Mouse (Mus musculus): ENCODE results near the gene Zmynd8. TPM values are rescaled to one million over a fixed set of nuclear protein-coding genes. Genes with fewer than 3 reads are reported as not detected.
A peak's percentile ranks its signal among the peaks of the same experiment; 100 is the strongest.

Gene Zmynd8
- polyA plus RNA-seq, 1 experiment from 2014 or later = 57.6 TPM

- 0 out of 2 replicates have a peak, but pooled peaks cover 4% of the 10 kb centered on the region for H3K9me3 ChIP-seq (ENCODE audit: control insufficient read depth, low read depth, low read length)
- no peak for ATAC-seq (ENCODE audit: insufficient number of reproducible peaks, insufficient read depth, low FRiP score, low read depth)
- H3K27ac ChIP-seq (ENCODE audit: low read length) = no peak overlapping the region
- no peaks in the 10 kb centered on the region for H3K27me3 ChIP-seq (ENCODE audit: control insufficient read depth, insufficient read depth, low read length)
- no peak overlapping the region for H3K4me2 ChIP-seq (replicated peaks; ENCODE audit: low read depth, low read length)
- no peaks in the 10 kb centered on the region for H3K4me1 ChIP-seq (ENCODE audit: control insufficient read depth, insufficient read depth, low read length)
- H3K4me3 ChIP-seq (ENCODE audit: low read depth, low read length) = no peak overlapping the region
- H3K36me3 ChIP-seq (ENCODE audit: control insufficient read depth, insufficient read depth, low read length) = no peaks in the 10 kb centered on the region
- 58% methylated on average over 3 of the region's 3 CpGs for WGBS
- no peak overlapping the region for H3K9ac ChIP-seq (replicated peaks; ENCODE audit: low read depth, low read length)
These were observed 26.3 kb upstream of the Zmynd8 start for GRCm38 (mm10) chr2:165925144-165925543.

GRCm38 (mm10) chr2:165924695-165925094 is 25.9 kb upstream of the Zmynd8 start:
- no peak for ATAC-seq (ENCODE audit: insufficient number of reproducible peaks, insufficient read depth, low FRiP score, low read depth)
- WGBS = 45% methylated on average over 2 of the region's 2 CpGs
- no peaks in the 10 kb centered on the region for H3K36me3 ChIP-seq (ENCODE audit: control insufficient read depth, insufficient read depth, low read length)
- no peak overlapping the region for H3K9ac ChIP-seq (replicated peaks; ENCODE audit: low read depth, low read length)
- H3K27me3 ChIP-seq (ENCODE audit: control insufficient read depth, insufficient read depth, low read length) = no peaks in the 10 kb centered on the region
- H3K4me1 ChIP-seq (ENCODE audit: control insufficient read depth, insufficient read depth, low read length) = no peaks in the 10 kb centered on the region
- H3K27ac ChIP-seq (ENCODE audit: low read length) = no peak overlapping the region
- no peak overlapping the region for H3K4me3 ChIP-seq (ENCODE audit: low read depth, low read length)
- H3K9me3 ChIP-seq (ENCODE audit: control insufficient read depth, low read depth, low read length) = 0 out of 2 replicates have a peak, but pooled peaks cover 4% of the 10 kb centered on the region
- no peak overlapping the region for H3K4me2 ChIP-seq (replicated peaks; ENCODE audit: low read depth, low read length)

GRCm38 (mm10) chr2:165923715-165924114 is 24.9 kb upstream of the Zmynd8 start:
- Histone ChIP-seq H3K27me3 (ENCODE audit: control insufficient read depth, insufficient read depth, low read length) (no peaks in the 10 kb centered on the region), H3K9ac (replicated peaks; ENCODE audit: low read depth, low read length) (no peak overlapping the region), H3K36me3 (ENCODE audit: control insufficient read depth, insufficient read depth, low read length) (no peaks in the 10 kb centered on the region), H3K9me3 (ENCODE audit: control insufficient read depth, low read depth, low read length) (0 out of 2 replicates have a peak, but pooled peaks cover 4% of the 10 kb centered on the region), H3K4me3 (ENCODE audit: low read depth, low read length) (no peak overlapping the region), H3K27ac (ENCODE audit: low read length) (no peak overlapping the region), H3K4me2 (replicated peaks; ENCODE audit: low read depth, low read length) (no peak overlapping the region), H3K4me1 (ENCODE audit: control insufficient read depth, insufficient read depth, low read length) (no peaks in the 10 kb centered on the region)
- ATAC-seq (ENCODE audit: insufficient number of reproducible peaks, insufficient read depth, low FRiP score, low read depth) = no peak
- WGBS = 86% methylated on average over 8 of the region's 8 CpGs

GRCm38 (mm10) chr2:165922994-165923393 is 24.2 kb upstream of the Zmynd8 start:
- no peak overlapping the region for H3K27ac ChIP-seq (ENCODE audit: low read length)
- H3K4me1 ChIP-seq (ENCODE audit: control insufficient read depth, insufficient read depth, low read length) = no peaks in the 10 kb centered on the region

GRCm38 (mm10) chr2:165922047-165922728 is 23.4 kb upstream of the Zmynd8 start:
- peak; percentile 85 for ATAC-seq (ENCODE audit: insufficient number of reproducible peaks, insufficient read depth, low FRiP score, low read depth)
- H3K4me2 ChIP-seq (replicated peaks; ENCODE audit: low read depth, low read length) = no peak overlapping the region
- H3K4me1 ChIP-seq (ENCODE audit: control insufficient read depth, insufficient read depth, low read length) = no peaks in the 10 kb centered on the region
- H3K9ac ChIP-seq (replicated peaks; ENCODE audit: low read depth, low read length) = no peak overlapping the region
- no peak overlapping the region for H3K4me3 ChIP-seq (ENCODE audit: low read depth, low read length)
- H3K36me3 ChIP-seq (ENCODE audit: control insufficient read depth, insufficient read depth, low read length) = no peaks in the 10 kb centered on the region
- H3K27me3 ChIP-seq (ENCODE audit: control insufficient read depth, insufficient read depth, low read length) = no peaks in the 10 kb centered on the region
- 54% methylated on average over 13 of the region's 13 CpGs for WGBS
- no peaks in the 10 kb centered on the region for H3K9me3 ChIP-seq (ENCODE audit: control insufficient read depth, low read depth, low read length)
- no peak overlapping the region for H3K27ac ChIP-seq (ENCODE audit: low read length)

More at GRCm38 (mm10) chr2:165922994-165923393, 24.2 kb upstream of the Zmynd8 start:
- Histone ChIP-seq H3K4me2 (replicated peaks; ENCODE audit: low read depth, low read length) (no peak overlapping the region), H3K27me3 (ENCODE audit: control insufficient read depth, insufficient read depth, low read length) (no peaks in the 10 kb centered on the region), H3K36me3 (ENCODE audit: control insufficient read depth, insufficient read depth, low read length) (no peaks in the 10 kb centered on the region), H3K4me3 (ENCODE audit: low read depth, low read length) (no peak overlapping the region), H3K9ac (replicated peaks; ENCODE audit: low read depth, low read length) (no peak overlapping the region), H3K9me3 (ENCODE audit: control insufficient read depth, low read depth, low read length) (0 out of 2 replicates have a peak, but pooled peaks cover 4% of the 10 kb centered on the region)
- WGBS = 79% methylated on average over 3 of the region's 3 CpGs
- ATAC-seq (ENCODE audit: insufficient number of reproducible peaks, insufficient read depth, low FRiP score, low read depth) = no peak

- ATAC-seq (ENCODE audit: insufficient number of reproducible peaks, insufficient read depth, low FRiP score, low read depth) = peak; percentile 64
- 23% methylated on average over 11 of the region's 11 CpGs for WGBS
- H3K9ac ChIP-seq (replicated peaks; ENCODE audit: low read depth, low read length) = no peak overlapping the region
- no peaks in the 10 kb centered on the region for H3K9me3 ChIP-seq (ENCODE audit: control insufficient read depth, low read depth, low read length)
- H3K4me1 ChIP-seq (ENCODE audit: control insufficient read depth, insufficient read depth, low read length) = no peaks in the 10 kb centered on the region
- no peak overlapping the region for H3K4me3 ChIP-seq (ENCODE audit: low read depth, low read length)
- no peaks in the 10 kb centered on the region for H3K27me3 ChIP-seq (ENCODE audit: control insufficient read depth, insufficient read depth, low read length)
- no peak overlapping the region for H3K4me2 ChIP-seq (replicated peaks; ENCODE audit: low read depth, low read length)
- H3K27ac ChIP-seq (ENCODE audit: low read length) = 0 out of 2 replicates have a peak overlapping the region, but pooled peaks have one; percentile 2
- H3K36me3 ChIP-seq (ENCODE audit: control insufficient read depth, insufficient read depth, low read length) = no peaks in the 10 kb centered on the region
These were observed 15.5 kb upstream of the Zmynd8 start for GRCm38 (mm10) chr2:165914298-165914697.

DNA sequence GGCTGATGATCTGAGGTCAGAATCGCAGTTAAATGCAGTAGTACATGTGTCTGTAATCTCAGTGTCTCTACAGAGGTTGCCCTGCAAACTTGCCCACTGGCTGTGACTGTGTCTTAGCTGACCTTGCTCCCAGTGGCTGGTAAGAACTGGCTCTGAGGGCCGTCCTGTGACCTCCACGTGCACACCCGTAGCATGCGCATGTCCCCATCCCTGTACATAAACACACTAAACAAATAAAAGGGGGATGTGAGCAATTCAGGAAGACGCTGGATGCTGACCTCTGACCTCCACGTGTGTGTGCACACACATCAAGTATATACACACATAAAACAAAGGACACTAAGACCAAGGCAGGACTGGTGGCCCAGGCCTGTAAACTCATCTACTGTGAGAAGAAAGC is 14.3 kb upstream of the Zmynd8 start:
- H3K4me1 ChIP-seq (ENCODE audit: control insufficient read depth, insufficient read depth, low read length) = no peaks in the 10 kb centered on the region
- 53% methylated on average over 7 of the region's 7 CpGs for WGBS
- no peaks in the 10 kb centered on the region for H3K9me3 ChIP-seq (ENCODE audit: control insufficient read depth, low read depth, low read length)
- no peak overlapping the region for H3K27ac ChIP-seq (ENCODE audit: low read length)
- no peaks in the 10 kb centered on the region for H3K36me3 ChIP-seq (ENCODE audit: control insufficient read depth, insufficient read depth, low read length)
- no peaks in the 10 kb centered on the region for H3K27me3 ChIP-seq (ENCODE audit: control insufficient read depth, insufficient read depth, low read length)
- H3K9ac ChIP-seq (replicated peaks; ENCODE audit: low read depth, low read length) = no peak overlapping the region
- no peak for ATAC-seq (ENCODE audit: insufficient number of reproducible peaks, insufficient read depth, low FRiP score, low read depth)
- H3K4me3 ChIP-seq (ENCODE audit: low read depth, low read length) = no peak overlapping the region
- no peak overlapping the region for H3K4me2 ChIP-seq (replicated peaks; ENCODE audit: low read depth, low read length)

- Histone ChIP-seq H3K9me3 (ENCODE audit: control insufficient read depth, low read depth, low read length) (no peaks in the 10 kb centered on the region), H3K4me1 (ENCODE audit: control insufficient read depth, insufficient read depth, low read length) (peaks cover 10% of the 10 kb centered on the region; the same call in 1 of the 2 replicates), H3K9ac (replicated peaks; ENCODE audit: low read depth, low read length) (no peak overlapping the region), H3K36me3 (ENCODE audit: control insufficient read depth, insufficient read depth, low read length) (no peaks in the 10 kb centered on the region), H3K27ac (ENCODE audit: low read length) (no peak overlapping the region), H3K4me3 (ENCODE audit: low read depth, low read length) (no peak overlapping the region), H3K27me3 (ENCODE audit: control insufficient read depth, insufficient read depth, low read length) (no peaks in the 10 kb centered on the region), H3K4me2 (replicated peaks; ENCODE audit: low read depth, low read length) (no peak overlapping the region)
- ATAC-seq (ENCODE audit: insufficient number of reproducible peaks, insufficient read depth, low FRiP score, low read depth) = no peak
These were observed 10.9 kb upstream of the Zmynd8 start for GRCm38 (mm10) chr2:165909731-165910130.

DNA sequence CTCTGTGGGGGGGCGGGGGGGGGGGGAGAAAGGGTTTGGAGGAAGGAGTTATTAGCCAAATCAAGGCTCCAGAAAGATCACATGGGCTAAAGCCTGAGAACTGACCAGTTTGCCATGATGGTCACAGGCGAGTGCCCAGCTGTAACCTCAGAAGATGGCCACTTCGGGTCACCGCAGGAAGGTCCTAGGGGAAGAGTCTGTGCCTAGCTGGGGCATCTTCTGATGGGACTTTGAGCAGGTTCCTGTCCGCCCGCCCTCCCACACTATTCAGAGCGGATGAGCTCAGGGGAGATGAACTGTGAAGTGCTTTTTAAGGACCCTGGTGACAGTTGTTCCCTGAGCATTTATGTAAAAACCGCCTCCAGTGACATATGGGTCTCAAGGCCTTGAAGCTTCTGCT is 8.4 kb upstream of the Zmynd8 start:
- Histone ChIP-seq H3K9me3 (ENCODE audit: control insufficient read depth, low read depth, low read length) (no peaks in the 10 kb centered on the region), H3K36me3 (ENCODE audit: control insufficient read depth, insufficient read depth, low read length) (no peaks in the 10 kb centered on the region), H3K4me1 (ENCODE audit: control insufficient read depth, insufficient read depth, low read length) (peaks cover 10% of the 10 kb centered on the region; the same call in 1 of the 2 replicates), H3K4me2 (replicated peaks; ENCODE audit: low read depth, low read length) (no peak overlapping the region), H3K4me3 (ENCODE audit: low read depth, low read length) (no peak overlapping the region), H3K27ac (ENCODE audit: low read length) (no peak overlapping the region), H3K9ac (replicated peaks; ENCODE audit: low read depth, low read length) (no peak overlapping the region), H3K27me3 (ENCODE audit: control insufficient read depth, insufficient read depth, low read length) (no peaks in the 10 kb centered on the region)
- no peak for ATAC-seq (ENCODE audit: insufficient number of reproducible peaks, insufficient read depth, low FRiP score, low read depth)
- 63% methylated on average over 7 of the region's 8 CpGs for WGBS
